Mouse (Mus musculus) C2C12 (cell line): ENCODE results near the gene Rcor2.

Source experiments
- CTCF ChIP-seq: IDR thresholded peaks from one replicate; pipeline ENCODE4 v1.5.1; 2011; ENCODE audit not compliant: control insufficient read depth, insufficient read depth, insufficient read length
- FOSL1 ChIP-seq: IDR thresholded peaks from one replicate; pipeline ENCODE4 v1.8.0; 2011; ENCODE audit warnings: mild to moderate bottlenecking, low read length; ENCODE audit not compliant: poor library complexity, insufficient read depth, severe bottlenecking
- MAX ChIP-seq: IDR thresholded peaks from one replicate; pipeline ENCODE4 v1.6.1; 2011; ENCODE audit warnings: mild to moderate bottlenecking, control low read depth

DNA sequence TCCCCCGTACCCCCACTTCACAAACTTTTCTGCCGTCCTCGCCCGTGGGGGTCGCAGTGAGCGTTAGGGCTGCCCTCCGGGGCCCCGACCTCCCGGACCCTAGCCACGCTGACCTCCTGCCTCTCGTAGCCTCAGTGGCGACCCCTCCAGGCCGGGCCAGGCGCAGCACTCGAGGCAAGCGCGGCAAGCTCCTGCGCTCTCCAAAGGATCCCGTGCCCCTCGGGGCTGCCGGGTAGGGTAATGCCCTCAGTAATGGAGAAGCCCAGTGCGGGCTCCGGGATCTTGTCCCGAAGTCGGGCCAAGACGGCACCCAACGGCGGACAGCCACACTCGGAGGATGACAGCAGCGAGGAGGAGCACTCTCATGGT, 1.6 kb downstream of the Rcor2 start:
- TF ChIP-seq CTCF = peak; percentile 90
- TF ChIP-seq MAX = no peak
- no peak for TF ChIP-seq FOSL1
